Mouse (Mus musculus): ENCODE data around the gene Gdf3.
"Not testable (repeated sequence)": the region's sequence is repeated elsewhere in the genome, so short reads cannot be mapped to it uniquely, and the experiment has no call there.

Gdf3 gene

GRCm38 (mm10) chr6:122609771-122610170 is at the start of gene Gdf3:
TSS of gene Gdf3 (minus strand) at chr6:122610087.
- peak; percentile 37 to 44 for DNase-seq

- DNase-seq: no peak
These were observed 49.7 kb upstream of the Gdf3 start for GRCm38 (mm10) chr6:122659567-122659966.

GRCm38 (mm10) chr6:122657630-122658029 is 47.7 kb upstream of the Gdf3 start:
- no peak for DNase-seq

- DNase-seq: no peak
These were observed 44.4 kb upstream of the Gdf3 start for GRCm38 (mm10) chr6:122654301-122654700.

DNA sequence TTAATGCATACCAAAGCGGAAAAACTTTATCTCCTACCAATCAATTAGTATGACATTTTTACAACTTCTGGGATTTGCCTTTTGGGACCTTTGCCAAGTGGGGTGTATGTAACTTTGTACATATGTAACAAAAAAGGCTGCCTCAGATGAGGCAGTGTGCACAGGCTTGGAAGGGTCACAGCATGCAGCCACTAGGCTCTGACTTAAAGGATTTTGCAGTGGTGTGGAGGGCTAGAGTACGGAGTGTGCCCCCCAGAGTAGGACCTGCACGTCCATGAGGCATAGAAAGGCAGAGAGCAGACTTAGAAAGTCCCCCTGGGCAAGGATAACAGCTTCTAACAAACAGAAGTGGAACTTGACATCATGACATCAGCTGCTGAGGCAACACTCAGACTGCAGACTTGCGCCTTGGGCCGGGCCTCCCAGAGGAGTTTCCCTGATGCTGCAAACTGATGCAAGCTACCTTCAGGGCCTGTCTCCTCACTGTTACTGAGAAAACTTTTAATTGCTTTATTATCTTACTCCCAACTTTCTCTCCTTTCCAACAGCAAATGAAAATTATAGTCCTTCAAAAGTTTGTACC is 40.6 kb upstream of the Gdf3 start:
- no peak for DNase-seq

DNA sequence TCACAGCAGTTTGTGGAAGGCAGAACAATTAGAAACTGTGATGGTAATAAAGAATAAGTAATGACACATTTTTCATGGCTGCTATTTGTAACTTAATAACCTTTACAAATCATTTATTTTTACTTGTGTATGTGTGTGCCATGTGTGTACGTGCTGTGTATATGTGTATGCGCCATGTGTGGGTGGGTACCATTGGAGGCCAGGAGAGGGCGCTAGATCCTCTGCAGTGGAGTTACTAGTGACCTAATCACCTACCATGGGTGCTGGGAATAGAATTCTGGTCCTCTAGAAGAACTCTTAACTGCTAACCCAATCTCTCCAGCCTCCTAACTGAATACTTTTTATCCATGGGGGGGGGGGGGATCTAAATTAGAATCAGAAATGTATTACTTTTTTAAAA is 40.0 kb upstream of the Gdf3 start:
- no peak for DNase-seq

DNA sequence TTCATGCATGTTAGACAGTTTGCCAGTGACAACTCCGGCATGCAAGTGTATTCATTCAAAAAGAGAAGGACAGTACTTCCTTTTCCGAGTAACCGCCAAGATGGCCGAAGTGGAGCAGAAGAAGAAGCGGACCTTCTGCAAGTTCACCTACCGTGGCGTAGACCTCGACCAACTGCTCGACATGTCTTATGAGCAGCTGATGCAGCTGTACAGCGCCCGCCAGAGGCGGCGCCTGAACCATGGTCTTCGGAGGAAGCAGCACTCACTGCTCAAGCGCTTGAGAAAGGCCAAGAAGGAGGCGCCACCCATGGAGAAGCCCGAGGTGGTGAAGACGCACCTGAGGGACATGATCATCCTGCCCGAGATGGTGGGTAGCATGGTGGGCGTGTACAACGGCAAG is 34.3 kb upstream of the Gdf3 start:
- DNase-seq: not testable (repeated sequence)

DNA sequence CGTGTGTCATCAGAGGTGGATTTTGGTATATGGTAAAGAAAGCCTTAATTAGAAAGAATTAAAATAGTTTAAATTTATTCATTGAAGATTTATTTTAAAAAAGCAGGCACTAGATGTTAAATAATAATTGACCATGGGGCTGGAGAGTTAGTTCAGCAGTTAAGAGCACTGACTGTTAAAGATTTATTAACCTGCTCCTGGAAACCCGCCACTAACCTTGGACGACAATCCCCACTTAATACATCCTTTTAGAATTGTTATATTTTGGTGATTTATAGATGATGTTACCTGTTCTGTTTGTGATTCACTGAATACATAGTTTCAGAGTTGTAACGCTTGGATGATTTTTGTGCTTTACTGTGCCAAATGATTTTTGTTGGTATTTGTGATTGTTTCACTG is 27.7 kb upstream of the Gdf3 start:
- not testable (repeated sequence) for DNase-seq

DNA sequence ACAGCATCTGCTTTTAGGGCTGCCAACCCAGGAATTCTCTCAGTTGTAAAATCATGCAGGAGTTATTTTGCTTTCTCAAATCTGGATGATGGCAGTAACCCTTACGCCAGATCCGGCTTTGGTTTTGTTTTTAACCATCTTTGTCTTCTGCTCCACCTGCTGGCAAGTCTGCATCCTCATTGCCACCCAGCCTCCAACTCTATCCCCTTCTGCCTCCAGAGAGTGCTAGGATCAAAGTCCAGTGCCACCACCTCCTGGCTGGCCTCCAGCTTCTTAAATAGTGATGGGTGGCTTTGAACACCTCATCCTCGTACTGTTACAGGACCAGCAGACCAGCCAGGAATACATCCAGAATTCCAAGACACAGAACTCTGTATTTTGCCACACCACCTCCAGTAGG is 26.8 kb upstream of the Gdf3 start:
- DNase-seq: peak in 1 of 2 experiments; percentile 10

DNA sequence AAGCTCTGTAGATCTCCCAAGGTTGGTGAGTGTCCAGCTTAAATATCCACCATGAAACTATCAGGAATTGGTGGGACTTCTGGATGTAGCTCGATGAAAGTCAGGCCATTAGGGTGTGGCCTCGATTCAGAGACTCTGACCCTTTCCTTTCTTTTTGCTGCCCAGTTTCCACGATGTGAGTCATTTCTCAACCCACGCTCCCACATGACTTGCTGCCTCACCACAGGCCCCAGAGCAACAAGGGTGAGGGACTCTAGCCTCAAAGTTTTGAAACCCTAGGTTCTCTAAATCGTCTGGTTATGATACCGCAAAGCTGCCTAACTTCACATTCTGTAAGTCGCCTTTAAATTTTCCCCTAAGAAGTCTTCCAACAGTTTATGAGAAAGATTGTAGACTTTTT is 25.4 kb upstream of the Gdf3 start:
- no peak for DNase-seq

- DNase-seq: peak; percentile 34 to 37
These were observed 23.5 kb upstream of the Gdf3 start for GRCm38 (mm10) chr6:122633411-122633810.

- no peak for DNase-seq
These were observed 17.7 kb upstream of the Gdf3 start for GRCm38 (mm10) chr6:122627469-122628108.

- DNase-seq: no peak
These were observed 16.2 kb upstream of the Gdf3 start, which contains the start of gene Dppa3 for GRCm38 (mm10) chr6:122626110-122626509. TSS of gene Dppa3 (plus strand) at chr6:122626410.

DNA sequence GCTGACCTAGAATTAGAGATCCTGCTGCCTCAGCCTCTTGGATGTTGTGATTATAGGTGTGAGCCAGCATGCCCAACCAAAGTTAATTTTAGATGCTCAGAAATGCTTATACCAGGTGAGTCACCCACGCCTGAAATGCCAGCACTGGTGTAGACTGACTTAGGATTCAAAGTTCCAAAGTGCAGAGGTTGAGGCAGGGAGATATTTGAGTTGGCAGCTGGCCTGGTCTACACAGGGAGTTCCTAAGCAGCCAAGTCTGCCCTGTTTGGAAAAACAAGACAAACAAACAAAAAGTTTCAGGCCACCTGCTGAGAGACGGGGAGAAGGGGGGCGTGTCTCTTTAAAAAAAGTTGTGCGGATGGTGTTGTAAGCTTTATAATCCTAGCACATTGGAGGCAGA is 15.3 kb upstream of the Gdf3 start:
- no peak for DNase-seq

DNA sequence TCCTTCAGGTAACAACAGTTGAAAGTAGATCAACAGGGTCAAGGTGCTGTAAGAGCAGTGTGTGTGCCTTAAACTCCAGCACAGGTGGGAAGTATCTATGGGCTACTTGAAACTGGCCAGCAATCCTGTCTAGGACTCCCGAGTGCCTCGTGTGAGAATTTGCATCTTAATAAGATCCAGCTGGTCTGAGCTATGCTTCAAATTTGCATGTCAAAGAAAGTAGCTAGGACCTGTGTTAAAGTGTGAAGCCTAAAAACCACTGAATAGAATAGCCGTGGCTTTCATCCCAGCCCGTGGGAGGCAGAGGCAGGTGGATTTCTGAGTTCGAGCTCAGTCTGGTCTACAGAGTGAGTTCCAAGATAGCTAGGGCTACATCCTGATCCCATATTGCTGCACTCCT is 14.6 kb upstream of the Gdf3 start:
- DNase-seq: no peak

DNA sequence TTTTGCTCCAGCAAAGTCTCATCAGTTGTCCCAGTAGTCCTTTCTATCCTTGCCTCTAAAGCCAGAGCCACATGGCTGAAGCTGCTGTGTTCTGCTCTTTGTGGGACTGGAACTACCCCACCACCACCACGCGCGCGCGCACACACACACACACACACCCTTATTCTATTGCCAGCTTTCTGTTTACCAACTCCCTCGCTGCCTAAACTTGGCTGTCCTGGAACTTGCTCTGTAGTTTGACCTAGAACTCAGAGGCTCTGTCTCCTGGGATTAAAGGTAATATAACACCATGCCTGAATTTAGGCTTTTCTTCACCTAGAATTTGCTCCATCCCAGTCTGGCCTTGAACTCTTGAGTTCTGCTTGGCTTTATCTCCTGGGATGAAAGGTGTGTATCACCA is 11.2 kb upstream of the Gdf3 start:
- no peak for DNase-seq

DNA sequence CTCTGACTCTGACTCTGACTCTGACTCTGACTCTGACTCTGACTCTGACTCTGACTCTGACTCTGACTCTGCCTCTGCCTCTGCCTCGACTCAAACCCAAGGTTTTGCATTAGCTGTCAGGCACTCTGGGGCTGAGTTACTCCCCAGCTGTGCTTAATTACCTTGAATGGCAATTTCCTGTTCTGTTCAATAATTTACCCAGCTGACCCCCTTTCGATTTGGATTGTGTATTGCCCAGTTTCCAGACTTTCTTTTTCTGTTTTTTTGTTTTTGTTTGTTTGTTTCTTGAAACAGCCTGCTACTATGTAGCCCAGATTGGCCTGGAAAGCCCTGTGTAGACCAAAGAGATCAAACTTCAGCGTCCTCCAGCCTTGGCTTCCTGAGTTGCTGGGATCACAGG is 6.1 kb upstream of the Gdf3 start:
- DNase-seq: no peak

GRCm38 (mm10) chr6:122614047-122614446 is 4.2 kb upstream of the Gdf3 start:
- DNase-seq: peak; percentile 15 to 45

- no peak for DNase-seq
These were observed 2.5 kb upstream of the Gdf3 start for GRCm38 (mm10) chr6:122612426-122612825.

DNA sequence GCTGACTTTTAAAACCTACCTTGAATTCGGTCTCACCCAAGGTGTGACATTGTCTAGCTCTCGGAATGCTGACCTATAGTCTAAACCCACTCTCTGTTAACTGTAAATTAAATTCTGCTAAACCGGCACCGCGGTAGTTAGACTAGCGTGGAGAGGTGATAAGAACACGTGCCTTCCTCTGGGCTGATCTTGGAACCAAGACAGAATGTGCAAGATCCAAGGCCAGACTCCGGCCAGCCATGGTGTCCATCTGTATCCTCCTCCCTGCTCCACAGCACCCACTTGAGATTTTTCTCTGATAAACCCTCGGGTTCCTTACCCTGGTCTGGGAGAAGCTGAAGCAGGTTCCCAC is 534 bp downstream of the Gdf3 start:
- DNase-seq: peak in 1 of 2 experiments; percentile 9

GRCm38 (mm10) chr6:122608434-122609376 is 1.2 kb downstream of the Gdf3 start:
- DNase-seq: no peak

DNA sequence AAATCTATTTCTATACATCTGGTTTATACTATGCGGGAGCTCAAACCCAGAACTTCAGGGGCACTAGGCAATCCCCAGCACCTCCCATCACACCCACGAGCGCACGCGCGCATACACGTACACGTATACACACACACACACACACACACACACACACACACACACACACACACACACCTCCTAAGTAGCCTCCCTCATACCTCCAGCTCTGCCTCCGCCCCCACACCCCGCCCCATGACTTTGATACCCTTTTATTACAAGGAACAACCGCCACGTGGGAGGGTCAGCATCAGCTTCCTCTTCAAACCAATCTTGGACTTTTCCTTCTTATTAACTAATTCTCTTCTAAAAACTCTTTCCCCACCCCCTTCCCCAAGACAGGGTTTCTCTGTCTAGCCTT is 2.2 kb downstream of the Gdf3 start:
- no peak for DNase-seq

GRCm38 (mm10) chr6:122606661-122607060 is 3.2 kb downstream of the Gdf3 start:
- no peak for DNase-seq

DNA sequence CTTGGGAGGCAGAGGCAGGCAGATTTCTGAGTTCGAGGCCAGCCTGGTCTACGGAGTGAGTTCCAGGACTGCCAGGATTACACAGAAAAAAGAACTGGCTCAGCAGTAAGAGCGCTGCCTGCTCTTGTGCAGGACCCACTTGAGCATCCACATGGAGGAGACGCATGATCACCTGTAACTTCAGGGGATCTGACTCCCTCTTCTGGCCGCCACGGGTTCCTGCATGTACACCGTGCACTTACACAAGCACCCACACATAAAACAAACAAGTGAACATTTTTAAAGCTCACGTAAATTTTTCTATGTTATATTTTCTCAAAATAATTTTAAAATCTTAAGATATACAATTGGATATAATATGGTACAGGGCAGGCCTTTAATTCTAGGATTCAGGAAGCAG is 4.4 kb downstream of the Gdf3 start:
- DNase-seq: no peak
